Mouse (Mus musculus) brain, embryonic 14.5 days (tissue): Measurements from ENCODE around the gene Rbfox3. TPM values are rescaled to one million over a fixed set of nuclear protein-coding genes. Genes with fewer than 3 reads are reported as not detected.

Experiments
- DNase-seq: peaks from one replicate; pipeline ENCODE4 v3.0.0-alpha.2; 2011; ENCODE audit warnings: low read depth
- CTCF ChIP-seq: fragments of 200-500 bp; IDR thresholded peaks from 2 replicates; pipeline ENCODE4 v1.5.1; 2012; ENCODE audit warnings: inconsistent platforms, mild to moderate bottlenecking, moderate library complexity, borderline replicate concordance; ENCODE audit not compliant: insufficient read depth, insufficient read length; ENCODE audit errors: extremely low read depth
- POLR2A ChIP-seq: fragments of 200-500 bp; IDR thresholded peaks from 2 replicates; pipeline ENCODE4 v1.6.1; 2012; ENCODE audit warnings: mild to moderate bottlenecking, inconsistent platforms, borderline replicate concordance; ENCODE audit not compliant: poor library complexity, insufficient read depth, insufficient read length, severe bottlenecking; ENCODE audit errors: extremely low read depth
- polyA plus RNA-seq: library from polyadenylated mRNA; depleted of rRNA; stranded (reverse); fragments of >200 nt; gene quantifications from 2 replicates; pipeline ENCODE4 v1.2.3, GENCODE M21; 2012

Gene Rbfox3
- polyA plus RNA-seq, 1 experiment = 37.6 TPM

DNA sequence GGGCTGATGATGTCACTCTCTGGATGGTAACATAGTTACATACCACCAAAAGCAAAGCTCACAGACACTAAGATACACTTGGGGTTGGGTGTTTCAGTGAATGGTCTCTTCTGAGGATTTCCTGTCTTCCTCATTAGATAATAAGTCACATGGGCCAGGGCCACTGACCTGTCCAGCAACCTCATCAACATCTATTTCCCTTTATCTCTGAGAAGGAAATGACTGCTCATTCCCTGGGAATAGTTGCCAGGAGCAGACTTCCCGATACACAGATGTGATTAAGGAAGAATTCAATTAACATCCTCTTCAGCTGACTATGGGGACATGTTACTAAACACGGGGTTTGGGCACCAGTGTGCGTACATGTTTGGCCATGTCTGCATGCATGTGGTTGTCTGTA lies 245.2 kb downstream of the Rbfox3 start:
- TF ChIP-seq CTCF = no peak
- no peak for TF ChIP-seq POLR2A

DNA sequence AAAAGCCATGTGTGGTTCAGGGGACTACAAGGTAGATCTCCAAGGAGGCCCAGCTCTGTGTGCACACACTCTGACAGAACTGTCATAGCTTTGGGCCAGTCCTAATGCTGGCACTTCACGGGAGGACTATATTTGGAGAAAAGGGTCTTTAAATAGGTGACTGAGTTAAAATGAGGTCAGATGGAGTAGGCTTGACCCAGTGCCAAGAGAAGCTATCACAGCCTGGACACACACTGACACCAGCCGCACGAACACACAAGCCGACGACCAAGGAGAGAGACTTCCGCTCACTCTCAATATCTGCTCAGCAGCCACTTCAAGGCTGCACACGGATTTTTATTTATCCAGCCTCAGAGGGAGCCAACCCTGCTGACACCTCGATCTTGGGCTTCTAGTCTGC lies 248.1 kb downstream of the Rbfox3 start:
- DNase-seq = no peak
- TF ChIP-seq POLR2A (no peak), CTCF (no peak)

More for the DNA sequence above, 245.2 kb downstream of the Rbfox3 start:
- no peak for DNase-seq

DNA sequence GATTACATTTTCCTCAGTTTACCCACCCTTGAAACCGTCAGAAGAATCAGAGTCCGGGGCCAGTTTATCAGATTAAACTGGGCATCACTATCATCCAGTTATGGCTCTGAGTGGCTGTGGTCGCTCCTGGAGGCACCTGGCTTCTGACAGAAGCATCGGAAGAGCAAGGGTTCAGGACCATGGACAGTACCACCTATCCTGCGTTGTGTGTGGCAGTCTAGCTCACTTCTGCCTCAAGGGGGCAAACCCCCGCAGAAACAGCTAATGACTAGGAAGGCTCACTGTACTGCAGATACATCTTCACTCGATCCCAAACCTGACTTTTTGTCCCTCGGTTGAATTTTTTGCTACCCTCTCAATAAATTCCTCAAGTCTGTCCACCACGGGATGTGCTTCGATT lies 252.1 kb downstream of the Rbfox3 start:
- no peak for TF ChIP-seq POLR2A
- peak; percentile 46; the same call in 1 of the 2 replicates for TF ChIP-seq CTCF
- peak; percentile 59 for DNase-seq

DNA sequence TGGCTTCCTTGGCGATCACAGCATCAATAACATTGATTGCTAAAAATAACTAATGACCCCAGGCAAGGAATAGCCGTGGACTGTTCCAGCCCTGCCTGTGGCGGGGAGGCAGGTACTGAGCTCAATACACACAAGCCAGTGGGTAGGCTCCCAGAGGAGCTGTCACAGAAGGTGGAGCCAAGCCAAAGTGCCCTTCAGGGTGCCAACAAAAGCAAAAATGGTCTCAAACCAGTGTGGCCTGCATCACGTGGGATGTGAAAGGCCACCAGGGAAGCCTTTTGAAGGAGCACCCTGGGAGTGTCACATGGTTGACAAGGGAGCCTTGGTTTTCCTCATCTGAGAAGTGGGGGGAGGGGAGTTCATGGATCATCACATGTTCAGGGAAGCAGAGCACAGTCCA lies 255.6 kb downstream of the Rbfox3 start:
- DNase-seq = no peak
- TF ChIP-seq POLR2A = no peak
- TF ChIP-seq CTCF = no peak

DNA sequence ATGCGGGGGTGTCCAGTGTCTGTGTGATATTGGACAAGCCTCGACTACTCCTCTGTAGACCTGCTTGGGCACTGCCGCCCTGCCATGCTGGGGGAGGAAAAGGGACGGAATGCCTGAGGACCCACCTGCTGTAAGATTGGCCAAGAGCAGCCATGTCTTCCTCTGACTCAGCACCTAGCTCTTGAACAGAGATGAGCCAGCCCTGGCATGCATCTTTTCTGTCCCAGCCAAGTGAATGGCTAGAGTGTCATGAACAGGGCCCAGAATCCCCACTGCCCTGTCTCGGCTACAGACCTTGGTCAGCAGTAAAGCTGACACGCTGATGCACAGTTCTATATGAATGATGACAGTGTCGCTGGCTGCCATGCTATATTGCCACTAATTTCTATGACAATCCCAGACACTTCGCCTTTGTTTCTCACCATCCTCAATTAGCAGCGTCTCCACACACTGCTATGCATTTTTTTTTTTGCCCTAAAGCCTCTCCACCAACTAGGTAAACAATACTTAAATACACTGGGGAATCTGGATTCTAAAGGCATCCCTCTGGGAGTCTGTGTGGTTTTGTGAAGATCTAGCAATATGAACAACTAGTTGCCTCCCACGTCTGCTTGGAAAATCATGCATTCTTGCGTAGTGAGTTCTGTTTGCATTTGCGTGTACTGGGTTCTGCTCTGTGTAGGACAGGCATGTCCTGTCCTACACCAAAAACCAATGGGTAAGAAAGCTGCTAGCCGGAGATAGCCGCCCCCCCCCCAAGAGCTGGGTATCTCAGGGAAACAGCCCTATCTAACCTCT lies 257.7 kb downstream of the Rbfox3 start:
- no peak for DNase-seq
- no peak for TF ChIP-seq POLR2A
- TF ChIP-seq CTCF = no peak

DNA sequence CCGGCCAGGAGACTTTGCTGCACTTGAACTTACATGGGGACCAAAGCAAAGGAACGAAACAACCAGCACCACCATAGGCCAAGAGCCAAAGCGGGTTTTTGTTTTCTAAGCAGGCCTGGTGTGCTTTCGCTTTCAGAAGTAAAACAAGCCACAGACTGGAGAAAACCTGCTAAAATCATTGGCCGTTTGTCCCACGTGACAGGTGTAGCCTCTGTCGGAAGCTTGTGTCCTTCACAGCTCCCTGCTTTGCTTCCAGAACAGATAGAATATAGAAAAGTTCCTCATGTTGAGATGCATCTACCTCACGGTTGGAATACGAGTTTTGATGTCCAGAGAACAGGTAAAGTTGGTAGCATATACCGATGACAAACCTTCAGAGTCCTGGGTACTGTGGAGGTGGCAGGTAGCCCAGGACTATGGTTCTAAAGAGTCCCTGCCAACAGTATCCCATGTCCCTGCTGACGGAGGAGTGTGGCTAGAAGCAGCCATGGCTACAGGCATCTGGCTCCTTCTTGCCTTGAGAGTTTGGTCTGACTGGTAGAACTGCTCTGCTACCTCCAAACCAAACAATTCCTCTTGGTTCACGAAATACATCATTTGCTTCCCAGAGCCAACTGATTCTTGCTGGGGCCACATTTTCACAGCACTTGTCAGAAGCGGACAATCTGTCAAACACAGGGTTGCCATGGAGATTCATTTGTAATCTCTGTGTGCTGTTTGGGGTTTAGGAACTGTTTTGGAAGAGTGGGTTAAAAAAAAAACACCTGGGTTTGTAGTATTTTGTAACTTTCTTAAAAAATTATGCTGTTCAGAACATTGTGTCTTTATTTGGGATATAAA lies 258.8 kb downstream of the Rbfox3 start:
- DNase-seq = no peak
- TF ChIP-seq POLR2A (no peak), CTCF (no peak)

DNA sequence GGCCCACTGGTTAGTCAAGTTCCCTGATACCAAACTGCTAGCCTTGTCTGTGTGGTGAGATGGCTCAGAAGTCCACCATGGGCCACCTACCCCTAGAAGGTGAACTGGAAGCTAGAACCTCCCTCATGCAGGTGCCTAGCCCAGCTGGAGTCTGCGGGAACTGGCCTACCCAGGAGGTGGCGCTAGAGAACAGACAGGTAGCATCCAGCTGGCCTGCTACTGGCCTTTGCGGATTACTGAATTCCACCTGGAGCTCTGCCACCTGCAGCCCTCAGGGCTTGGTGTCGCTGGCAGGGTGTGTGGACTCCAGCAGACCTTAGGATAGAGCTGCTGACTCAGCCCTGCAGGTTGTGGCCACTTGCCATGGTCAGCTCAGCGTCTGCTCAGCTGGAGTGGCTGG lies 263.0 kb downstream of the Rbfox3 start:
- no peak for DNase-seq

DNA sequence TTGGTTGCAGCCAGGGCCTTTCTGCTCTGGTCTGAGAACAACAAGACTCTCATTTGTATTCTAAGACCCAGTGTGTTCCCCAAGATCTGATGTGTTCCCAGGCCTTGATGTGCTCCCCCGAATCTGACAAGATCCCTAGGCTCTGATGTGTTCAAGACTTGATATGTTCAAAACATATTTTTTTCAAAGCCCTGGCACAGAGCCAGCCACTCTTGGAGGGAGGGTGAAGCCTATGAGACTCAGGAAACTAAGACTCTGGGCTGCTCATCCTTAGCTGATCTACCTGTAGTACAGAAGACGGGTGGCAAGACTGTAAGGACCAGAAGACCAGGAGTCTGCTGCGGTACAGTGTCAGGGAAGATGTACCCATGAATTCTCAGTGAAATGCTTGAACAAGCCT lies 264.5 kb downstream of the Rbfox3 start:
- peak; percentile 31 for DNase-seq
- TF ChIP-seq POLR2A = no peak
- no peak for TF ChIP-seq CTCF

More for the DNA sequence above, 263.0 kb downstream of the Rbfox3 start:
- TF ChIP-seq POLR2A = no peak
- TF ChIP-seq CTCF = peak; percentile 51; the same call in 1 of the 2 replicates

DNA sequence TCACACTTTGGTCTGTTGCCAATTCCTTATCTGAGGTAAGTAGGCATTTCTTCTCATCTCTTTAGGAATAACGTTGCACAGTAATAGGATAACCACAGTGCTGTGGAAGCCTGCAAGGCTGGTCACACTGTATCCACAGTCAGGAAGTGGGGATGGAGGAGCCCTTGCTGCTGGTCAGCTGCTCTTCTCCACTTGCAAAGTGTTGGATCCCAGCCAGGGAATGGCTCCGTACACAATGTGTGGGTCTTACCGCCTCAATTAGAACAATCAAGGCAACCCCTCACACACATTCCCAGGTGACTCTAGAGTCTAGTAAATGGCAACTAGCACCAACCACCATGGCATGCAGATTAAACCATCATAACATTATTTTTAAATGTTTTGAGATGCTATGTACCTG lies 266.2 kb downstream of the Rbfox3 start:
- no peak for TF ChIP-seq CTCF
- no peak for TF ChIP-seq POLR2A
- DNase-seq = no peak

DNA sequence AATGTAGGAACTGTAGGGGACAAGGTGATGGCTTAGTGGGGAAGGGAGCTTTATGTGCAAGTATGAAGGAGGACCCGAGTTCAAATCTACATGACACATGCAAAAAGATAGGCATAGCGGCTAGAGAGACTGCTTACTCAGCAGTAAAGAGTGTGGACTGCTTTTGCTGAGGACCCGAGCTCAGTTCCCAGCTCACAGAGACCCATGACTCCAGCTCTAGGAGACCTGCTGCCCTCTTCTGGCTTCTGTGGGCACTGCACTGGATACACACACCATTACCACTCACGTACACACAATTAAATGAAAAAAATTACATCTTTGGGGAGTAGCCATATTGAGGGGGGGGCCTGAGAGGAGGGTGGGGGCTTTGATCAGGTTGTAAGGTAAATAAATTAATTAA lies 270.7 kb downstream of the Rbfox3 start:
- TF ChIP-seq CTCF = peak; percentile 29; the same call in 1 of the 2 replicates
- TF ChIP-seq POLR2A = no peak
- no peak for DNase-seq

DNA sequence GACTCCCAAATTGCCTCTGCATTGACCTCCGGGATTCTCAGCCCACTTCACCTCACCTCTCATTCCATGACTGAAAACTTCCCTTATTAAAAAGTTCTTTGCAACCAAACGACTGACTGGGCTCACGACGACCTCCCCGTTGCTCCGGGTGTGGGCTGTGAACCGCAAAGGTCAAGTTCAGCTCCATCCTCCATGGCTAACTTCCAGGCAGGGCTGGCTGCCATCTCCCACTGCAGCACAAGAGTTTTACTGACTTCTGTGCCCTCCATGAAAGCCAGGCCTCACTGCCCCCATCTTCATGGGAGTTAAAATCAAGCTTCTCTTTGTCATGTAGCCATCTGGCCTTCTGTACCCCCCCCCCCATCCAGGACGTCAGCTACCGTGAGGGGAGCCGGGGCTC lies 273.7 kb downstream of the Rbfox3 start:
- no peak for TF ChIP-seq POLR2A
- no peak for TF ChIP-seq CTCF

DNA sequence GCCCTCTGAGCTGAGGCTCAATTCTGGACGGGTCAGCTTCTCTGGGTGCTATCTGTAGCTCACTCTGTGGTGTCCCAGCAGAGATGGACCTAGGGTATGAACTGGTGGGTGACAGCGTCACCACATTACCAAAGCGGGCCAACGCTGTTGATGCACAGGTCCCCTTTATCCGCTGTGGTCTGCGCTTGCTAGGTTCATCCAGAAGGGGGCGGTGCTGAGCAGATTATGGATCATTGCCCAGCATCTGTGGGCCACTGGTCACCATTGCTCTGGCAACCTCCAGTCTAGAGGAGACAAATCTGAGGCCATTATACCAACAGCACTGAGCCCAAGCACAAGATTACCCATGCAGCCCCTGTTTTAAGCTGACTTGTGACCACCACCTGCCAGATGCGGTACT lies 276.8 kb downstream of the Rbfox3 start:
- TF ChIP-seq POLR2A = no peak
- peak; percentile 67 for TF ChIP-seq CTCF

More for the DNA sequence above, 273.7 kb downstream of the Rbfox3 start:
- DNase-seq = no peak

DNA sequence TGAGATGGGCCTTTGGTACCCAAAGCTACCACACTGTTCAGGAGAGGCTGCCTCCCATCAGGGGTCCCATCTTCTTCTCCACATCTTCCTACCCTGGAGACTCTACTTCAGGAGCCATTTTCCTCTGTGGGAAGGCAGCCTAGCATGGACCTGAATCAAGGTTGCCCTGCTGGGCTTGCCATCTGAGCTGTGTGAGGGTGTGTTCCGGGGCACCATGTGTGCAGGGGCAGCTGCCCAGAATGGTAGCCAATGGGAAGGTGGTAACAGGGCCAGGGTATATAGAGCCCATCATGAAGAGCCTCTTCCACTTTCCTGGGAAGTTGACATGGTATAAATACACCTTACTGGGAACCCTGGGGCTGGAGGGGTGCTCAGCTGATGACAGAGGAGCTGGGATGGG lies 281.7 kb downstream of the Rbfox3 start:
- no peak for DNase-seq
- no peak for TF ChIP-seq CTCF
- no peak for TF ChIP-seq POLR2A

More for the DNA sequence above, 276.8 kb downstream of the Rbfox3 start:
- no peak for DNase-seq

DNA sequence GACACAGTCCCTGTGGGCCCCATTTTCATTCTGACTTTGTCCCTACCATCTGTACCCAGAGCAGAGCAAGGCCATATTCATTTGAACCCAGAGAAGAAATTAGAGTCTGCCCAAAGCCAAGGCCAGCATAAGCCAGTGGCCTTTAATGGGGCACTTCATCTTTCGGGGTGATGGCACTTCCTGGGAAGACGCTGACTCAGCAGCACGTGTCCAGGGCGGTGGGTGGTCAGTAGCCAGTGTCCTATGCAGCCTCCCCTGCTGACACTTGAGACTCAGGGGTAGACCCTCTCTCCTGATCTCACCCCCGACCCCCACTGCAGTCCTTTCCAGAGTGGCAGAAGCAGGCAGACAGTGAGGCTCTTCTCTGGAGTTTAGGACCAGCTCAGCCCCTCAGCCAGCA lies 283.9 kb downstream of the Rbfox3 start:
- no peak for DNase-seq
- no peak for TF ChIP-seq POLR2A
- no peak for TF ChIP-seq CTCF

DNA sequence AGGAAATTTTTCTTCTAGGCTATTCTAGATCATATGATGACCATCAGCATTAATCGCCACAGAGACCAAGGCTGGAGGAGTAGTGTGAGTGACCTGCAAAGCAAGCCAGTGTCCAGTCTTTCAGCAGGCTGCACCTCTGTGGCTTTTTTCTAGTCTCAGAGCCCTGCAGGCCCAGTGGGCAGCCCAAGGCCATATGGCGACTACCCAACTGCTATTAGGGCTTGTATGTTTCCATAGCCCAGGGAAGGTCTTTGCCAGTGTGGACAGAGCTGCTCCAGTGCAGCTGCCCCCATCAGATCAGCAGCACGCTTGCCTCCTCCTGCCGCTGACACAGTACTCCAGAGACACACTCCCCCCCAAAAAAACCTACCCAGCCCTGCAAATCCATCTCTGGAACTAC lies 290.5 kb downstream of the Rbfox3 start:
- no peak for DNase-seq
- TF ChIP-seq CTCF (no peak), POLR2A (no peak)
